Mouse (Mus musculus) monocyte, adult 5-6 weeks (primary cell): Measurements from ENCODE around the gene Cox4i1. TPM values are rescaled to one million over a fixed set of nuclear protein-coding genes. Genes with fewer than 3 reads are reported as not detected.

Source experiments
- ATAC-seq: fragments of 153-309, 156-312 bp; replicated peaks from 2 replicates; pipeline ENCODE4 v1.8.0; 2017; ENCODE audit warnings: mild to moderate bottlenecking; ENCODE audit not compliant: low TSS enrichment, insufficient number of reproducible peaks, severe bottlenecking, poor library complexity, low FRiP score
- total RNA-seq: library from RNA; stranded (forward); fragments of 200-1000, 200-491, 200-594 nt; gene quantifications from 3 replicates; pipeline ENCODE4 v1.2.3, GENCODE M21; 2017

Cox4i1 gene
- total RNA-seq, 1 experiment from 2014 or later = 356 TPM

DNA sequence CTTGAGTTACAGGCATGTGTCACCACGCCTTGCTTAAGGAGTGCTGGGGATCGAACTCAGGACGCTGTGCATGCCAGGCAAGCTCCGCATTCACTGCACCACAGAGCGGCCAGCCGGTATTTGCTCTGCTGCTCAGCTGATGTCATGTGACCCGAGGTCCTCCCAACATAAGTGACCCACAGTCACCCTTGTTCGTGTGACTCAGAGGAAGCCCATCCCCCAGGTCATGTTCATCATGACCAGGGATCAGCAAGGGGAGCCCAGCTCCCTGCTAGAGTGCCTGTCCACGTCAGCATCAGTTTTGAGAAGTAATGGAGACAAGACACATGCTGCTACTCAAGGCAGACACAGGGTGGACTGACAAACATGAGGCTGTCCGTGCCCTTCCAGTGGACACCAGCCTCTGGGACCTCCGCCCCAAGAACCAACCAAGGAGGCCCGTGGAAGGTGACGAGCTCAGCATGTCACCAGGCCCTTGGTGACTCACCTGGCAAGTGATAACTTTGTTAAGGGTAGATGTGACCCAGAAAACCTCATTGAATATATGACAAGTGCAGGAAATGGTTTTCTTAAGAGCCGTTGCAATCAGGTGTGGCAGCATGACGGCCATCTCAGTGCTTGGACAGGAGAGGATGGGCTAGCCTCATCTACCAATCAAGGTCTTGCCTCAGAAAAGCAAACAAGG, 48.1 kb downstream of the Cox4i1 start:
- ATAC-seq = peak; percentile 19; the same call in 1 of the 2 replicates

DNA sequence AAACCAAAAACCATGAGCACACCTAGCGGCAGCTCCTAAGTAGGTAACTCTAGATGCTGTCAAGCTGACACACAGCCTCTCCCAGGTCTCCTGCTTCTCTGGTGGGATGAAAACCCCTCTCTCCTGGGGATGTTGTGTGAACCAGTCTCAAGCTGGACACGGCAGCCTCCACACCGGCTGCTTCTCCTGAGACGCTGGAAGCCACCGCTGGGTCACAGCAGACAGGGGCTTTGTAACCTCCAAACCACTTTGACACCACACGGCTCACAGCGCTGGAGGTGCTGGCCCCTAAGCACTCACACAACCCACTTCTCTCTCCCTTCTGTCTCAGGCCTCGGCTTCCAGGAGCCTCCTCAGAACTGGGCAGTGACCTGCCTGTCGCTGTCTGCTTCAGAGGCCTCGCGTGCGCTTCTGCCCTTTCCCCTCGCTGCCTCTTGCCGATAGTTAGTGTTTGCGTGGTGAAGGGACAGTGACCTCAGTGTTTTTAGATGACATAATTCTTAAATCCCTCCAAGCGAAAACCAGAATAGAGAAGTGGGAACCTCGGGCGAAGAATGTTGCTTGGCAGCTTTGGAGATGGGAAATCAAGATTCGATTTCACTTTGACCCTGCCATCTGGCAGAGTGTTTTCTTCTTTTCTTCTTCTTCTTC, 51.7 kb downstream of the Cox4i1 start:
- peak; percentile 29; the same call in 1 of the 2 replicates for ATAC-seq

DNA sequence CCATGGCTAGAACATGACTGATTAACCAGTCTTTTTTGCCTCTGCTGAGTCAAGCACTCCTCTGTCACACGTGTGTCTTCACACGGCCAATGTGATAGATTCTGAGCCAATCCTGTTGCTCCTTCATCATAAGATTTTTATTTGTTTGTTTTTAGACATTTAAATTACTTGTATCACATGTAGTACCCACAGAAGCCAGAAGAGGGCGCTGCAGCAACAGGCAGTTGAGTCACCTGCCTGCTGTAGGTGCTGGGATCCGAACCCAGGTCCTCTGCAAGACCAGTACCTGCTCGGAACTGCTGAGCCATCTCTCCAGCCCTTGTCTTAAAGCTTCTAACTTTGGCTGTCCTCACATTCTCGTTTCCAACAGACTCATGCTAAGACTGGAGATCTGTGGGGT, 55.0 kb downstream of the Cox4i1 start:
- ATAC-seq = no peak

Other genes starting within 250 kb of the Cox4i1 start
- 1.1 to 3.2 TPM (median 1.3 TPM) in 3 replicates for gene Gins2, start 78.9 kb upstream of the Cox4i1 start, total RNA-seq
- not detected in 3 replicates for gene 1190005I06Rik, start 20.6 kb upstream of the Cox4i1 start, total RNA-seq
- gene Gm27021, start 143 bp upstream of the Cox4i1 start, total RNA-seq = not detected in 3 replicates
- gene Emc8, start 351 bp downstream of the Cox4i1 start, total RNA-seq = 12.1 to 40.3 TPM (median 26.7 TPM) in 3 replicates
- gene Irf8, start 68.1 kb downstream of the Cox4i1 start, total RNA-seq = 235 to 408 TPM (median 258 TPM) in 3 replicates